In genomic region chr2:127889432-127889831, GRCm38 (mm10) we compare ENCODE assay signal across 8 mouse cellular contexts. TPM values are rescaled to one million over a fixed set of nuclear protein-coding genes. Genes with fewer than 3 reads are reported as not detected.
DNase-seq lines count a peak whose midpoint lies in the region; TF ChIP-seq lines count a peak whose summit lies in the region.

No protein-coding gene starts in this region.

- WGBS in kidney, adult 2 months: 3% methylated on average over 6 of the region's 6 CpGs
- WGBS in limb, embryonic 10.5 days: 12% methylated on average over 6 of the region's 6 CpGs

- no peak overlapping the region for H3K4me3 ChIP-seq in kidney, adult 2 months (ENCODE audit: insufficient read depth, low read depth, low read length)
- no peak overlapping the region for H3K4me3 ChIP-seq in limb, embryonic 10.5 days

- peak; percentile 99 for TF ChIP-seq CTCF in kidney, adult 2 months (conservative IDR thresholded peaks at IDR 0.05; ENCODE audit: insufficient read depth, insufficient read length, low read depth, low read length)

- H3K27ac ChIP-seq in kidney, adult 2 months (ENCODE audit: insufficient read depth, low read depth, low read length): no peak overlapping the region
- no peak overlapping the region for H3K27ac ChIP-seq in limb, embryonic 10.5 days

- H3K27me3 ChIP-seq in kidney, adult 2 months (replicated peaks; ENCODE audit: control insufficient read depth, insufficient read depth, low read length): no peaks in the 10 kb centered on the region
- H3K27me3 ChIP-seq in limb, embryonic 10.5 days (ENCODE audit: low read depth, poor library complexity, severe bottlenecking): peaks cover 17% of the 10 kb centered on the region; the same call in 1 of the 2 replicates

- H3K36me3 ChIP-seq in kidney, adult 2 months (ENCODE audit: control insufficient read depth, insufficient read depth, low read length): no peaks in the 10 kb centered on the region
- H3K36me3 ChIP-seq in limb, embryonic 10.5 days: no peaks in the 10 kb centered on the region

- no peak for TF ChIP-seq POLR2A in kidney, adult 2 months (IDR thresholded peaks at IDR 0.05; ENCODE audit: low read depth, low read length)

- H3K4me1 ChIP-seq in kidney, adult 2 months (ENCODE audit: control insufficient read depth, insufficient read depth, low read length): no peaks in the 10 kb centered on the region
- no peaks in the 10 kb centered on the region for H3K4me1 ChIP-seq in limb, embryonic 10.5 days

- H3K9me3 ChIP-seq in limb, embryonic 10.5 days (replicated peaks): no peaks in the 10 kb centered on the region

- peak; percentile 92 for DNase-seq in 3T3-L1 (ENCODE audit: low read depth, low spot score)
- peak; percentile 75 for DNase-seq in adrenal gland, adult 8-10 months
- peak; percentile 71 for DNase-seq in embryo, embryonic 11.5 days (ENCODE audit: low read depth, low spot score)
- DNase-seq in gastrocnemius, postnatal 4 days (ENCODE audit: low spot score in 2 of 2): peak; percentile 74 to 83
- DNase-seq in kidney, adult 2 months: peak; percentile 84
- peak; percentile 94 for DNase-seq in limb, embryonic 10.5 days (ENCODE audit: low spot score)
- DNase-seq in monocyte, adult 2 months (ENCODE audit: low read depth in 1 of 2, low spot score in 2 of 2): peak; percentile 41 to 73
- DNase-seq in spleen, postnatal 14 days (ENCODE audit: low spot score in 2 of 2): peak; percentile 62 to 78

RNA-seq across cellular contexts. Expression of gene Acoxl, which starts 50.8 kb away (rescaled TPM):
- total RNA-seq in adrenal gland, adult 8-10 months (2022): 1 to 10 TPM in 2 of 4 experiments, under 1 TPM in 2; 0.38 to 1.9 (median 0.97) TPM
- under 1 TPM; 0.21 to 0.47 TPM for total RNA-seq in gastrocnemius, postnatal 4 days (2021)
- 0.04 TPM in 1 of 2 replicates, not detected in the other for polyA plus RNA-seq in kidney, adult 2 months (2012; rRNA removed)
- 0.20 and 0.31 TPM in 2 replicates for polyA plus RNA-seq in limb, embryonic 10.5 days (2016; fragmentation: Nextera tagmentation; extraction: Ambion mirVana)

RNA-seq across cellular contexts. Expression of gene Bub1, which starts 57.8 kb away (rescaled TPM):
- 1 to 10 TPM in 2 of 4 experiments, under 1 TPM in 2; 0.52 to 1.1 (median 0.89) TPM for total RNA-seq in adrenal gland, adult 8-10 months (2022)
- 10 to 100 TPM; 10.1 to 10.6 TPM for total RNA-seq in gastrocnemius, postnatal 4 days (2021)
- 0.08 TPM in 2 replicates for polyA plus RNA-seq in kidney, adult 2 months (2012; rRNA removed)
- polyA plus RNA-seq in limb, embryonic 10.5 days (2016; fragmentation: Nextera tagmentation; extraction: Ambion mirVana): 112 and 126 TPM in 2 replicates

Comparison
In these comparisons a context has a peak if more than half of its experiments do, and no peak if none do; other contexts are left out.
1. RNA of gene Bub1, which starts 57.8 kb away (total RNA-seq): 10.1 to 10.6 TPM in gastrocnemius, postnatal 4 days; 0.52 to 1.1 TPM in adrenal gland, adult 8-10 months; every median in the first group is over 4 times any median in the second.
2. Peak in every context shown above with its lines, with median percentiles within 50 percentile points of each other: DNase-seq.